Mouse (Mus musculus): ENCODE data around the gene Hoxd9.

DNA sequence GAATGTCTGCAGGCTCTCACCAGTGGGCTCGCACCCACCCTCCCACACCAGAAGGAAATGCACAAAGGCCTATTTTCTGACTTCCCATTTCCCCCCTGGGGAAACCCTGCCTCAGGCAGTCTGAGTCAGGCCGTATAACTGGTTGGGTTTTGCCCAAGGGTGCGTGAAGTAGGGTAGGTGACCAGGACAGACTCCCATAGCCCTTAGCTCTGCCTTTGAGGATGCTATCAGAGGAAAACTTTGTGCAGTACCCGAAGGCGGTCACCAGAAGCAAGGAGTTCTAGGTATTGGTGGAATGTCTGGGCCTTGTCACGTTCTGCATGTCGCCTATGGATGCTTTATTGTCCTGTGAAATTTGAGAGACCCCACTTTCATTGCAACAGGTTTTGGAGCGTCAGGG, 25.4 kb downstream of the Hoxd9 start:
- no peak for TF ChIP-seq CTCF (IDR thresholded peaks at IDR 0.05)
- no peak for TF ChIP-seq EP300 (IDR thresholded peaks at IDR 0.05; ENCODE audit: insufficient read depth, low read depth, low read length)
